Mouse (Mus musculus): ENCODE measurements around the gene Tnfrsf13b.
A peak's percentile ranks its signal among the peaks of the same experiment; 100 is the strongest.
"Not testable (repeated sequence)": the region's sequence is repeated elsewhere in the genome, so short reads cannot be mapped to it uniquely, and the experiment has no call there.

The Tnfrsf13b gene

GRCm38 (mm10) chr11:61127421-61128055 lies 983 bp downstream of the Tnfrsf13b start:
- DNase-seq (ENCODE audit: low spot score): no peak

DNA sequence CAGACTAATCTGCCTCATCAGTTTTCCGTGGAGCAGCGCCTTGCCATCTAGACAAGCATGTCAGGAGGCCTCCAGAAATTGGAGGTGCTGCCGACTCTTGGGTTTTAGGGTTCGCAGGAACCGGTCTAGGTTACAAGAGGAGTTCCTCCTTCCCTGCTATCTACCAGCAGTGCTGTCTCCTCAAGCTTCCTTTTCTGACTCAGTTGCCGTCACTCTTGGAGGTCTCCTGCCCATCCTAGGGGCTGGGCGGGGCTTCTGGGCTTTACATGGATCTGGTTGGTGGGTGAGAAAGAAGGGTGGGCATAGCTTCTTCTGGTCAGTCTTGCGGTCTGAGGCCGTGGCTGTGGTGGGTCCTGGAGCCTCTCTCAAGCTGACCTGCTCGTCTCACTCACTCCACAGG lies 2.8 kb downstream of the Tnfrsf13b start:
- DNase-seq (ENCODE audit: low spot score): no peak

GRCm38 (mm10) chr11:61130646-61131045 lies 4.1 kb downstream of the Tnfrsf13b start:
- not testable (repeated sequence) for DNase-seq (ENCODE audit: low spot score)

- no peak for DNase-seq (ENCODE audit: low spot score)
Measured at GRCm38 (mm10) chr11:61132943-61133342, 6.4 kb downstream of the Tnfrsf13b start.

DNA sequence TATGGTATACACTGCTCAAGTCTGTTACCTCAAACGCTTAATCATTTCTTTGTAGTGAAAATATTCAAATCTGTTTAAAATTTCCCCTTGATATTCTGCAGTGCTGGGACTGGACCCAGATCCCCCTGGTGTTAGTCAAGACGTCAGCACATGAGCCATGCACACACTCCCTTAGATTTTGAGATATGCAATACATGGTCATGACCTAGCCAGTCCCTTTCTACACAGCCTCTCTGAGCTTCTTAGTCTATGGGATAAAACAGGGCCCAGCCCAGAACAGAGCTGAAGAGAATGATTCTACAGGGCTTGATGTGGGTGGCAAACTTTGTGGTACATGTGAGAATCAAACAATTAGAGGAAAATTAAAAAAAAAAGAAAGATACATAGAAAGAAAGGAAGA lies 15.1 kb downstream of the Tnfrsf13b start:
- DNase-seq (ENCODE audit: low spot score): no peak

DNA sequence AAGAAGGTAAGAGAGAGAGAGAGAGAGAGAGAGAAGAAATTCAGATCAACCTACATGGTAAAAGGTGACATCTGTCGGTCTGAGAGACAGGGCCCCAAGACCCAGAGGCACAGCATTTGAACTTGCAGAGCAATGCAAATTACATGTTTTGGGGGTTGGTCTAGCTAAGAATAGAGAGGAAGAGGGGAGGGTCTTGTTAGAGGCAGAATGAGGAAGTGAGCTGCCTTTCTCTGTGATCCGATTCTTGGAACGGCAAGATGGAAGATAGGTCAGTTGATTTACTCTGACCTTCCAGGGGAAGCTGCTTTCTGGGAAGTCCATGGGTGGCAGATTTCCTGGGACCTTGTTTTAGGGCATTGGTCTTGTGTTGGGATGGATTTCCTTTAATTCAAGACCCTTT lies 15.7 kb downstream of the Tnfrsf13b start:
- no peak for DNase-seq (ENCODE audit: low spot score)

DNA sequence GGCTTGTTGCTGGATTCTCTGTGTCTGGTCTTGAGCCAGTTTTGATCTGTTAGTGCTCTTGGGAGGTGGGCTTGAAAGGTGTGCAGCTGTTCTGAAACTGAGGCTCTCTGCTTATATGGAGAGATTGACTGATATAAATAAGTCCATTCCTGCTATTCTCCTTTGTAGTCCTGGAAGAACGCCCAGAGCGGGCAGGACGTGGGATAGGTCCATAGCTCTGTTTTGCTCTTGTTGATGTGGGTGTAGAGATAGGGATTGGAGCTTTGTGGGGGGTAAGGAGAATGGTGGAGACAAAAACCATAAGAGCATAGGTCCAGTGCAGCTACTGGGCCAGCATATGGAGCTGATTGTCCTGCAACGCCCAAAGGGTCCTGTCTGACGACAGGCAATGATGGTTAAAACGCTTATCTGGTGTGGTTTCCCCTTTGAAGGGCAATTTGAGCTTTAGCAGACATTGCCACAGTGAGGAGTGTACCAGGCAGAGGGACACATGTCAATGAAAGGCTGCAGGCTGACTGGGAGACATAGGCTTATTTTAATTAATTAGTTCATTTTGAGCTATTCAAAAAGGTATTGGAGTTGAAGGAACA lies 16.5 kb downstream of the Tnfrsf13b start:
- DNase-seq (ENCODE audit: low spot score): no peak

DNA sequence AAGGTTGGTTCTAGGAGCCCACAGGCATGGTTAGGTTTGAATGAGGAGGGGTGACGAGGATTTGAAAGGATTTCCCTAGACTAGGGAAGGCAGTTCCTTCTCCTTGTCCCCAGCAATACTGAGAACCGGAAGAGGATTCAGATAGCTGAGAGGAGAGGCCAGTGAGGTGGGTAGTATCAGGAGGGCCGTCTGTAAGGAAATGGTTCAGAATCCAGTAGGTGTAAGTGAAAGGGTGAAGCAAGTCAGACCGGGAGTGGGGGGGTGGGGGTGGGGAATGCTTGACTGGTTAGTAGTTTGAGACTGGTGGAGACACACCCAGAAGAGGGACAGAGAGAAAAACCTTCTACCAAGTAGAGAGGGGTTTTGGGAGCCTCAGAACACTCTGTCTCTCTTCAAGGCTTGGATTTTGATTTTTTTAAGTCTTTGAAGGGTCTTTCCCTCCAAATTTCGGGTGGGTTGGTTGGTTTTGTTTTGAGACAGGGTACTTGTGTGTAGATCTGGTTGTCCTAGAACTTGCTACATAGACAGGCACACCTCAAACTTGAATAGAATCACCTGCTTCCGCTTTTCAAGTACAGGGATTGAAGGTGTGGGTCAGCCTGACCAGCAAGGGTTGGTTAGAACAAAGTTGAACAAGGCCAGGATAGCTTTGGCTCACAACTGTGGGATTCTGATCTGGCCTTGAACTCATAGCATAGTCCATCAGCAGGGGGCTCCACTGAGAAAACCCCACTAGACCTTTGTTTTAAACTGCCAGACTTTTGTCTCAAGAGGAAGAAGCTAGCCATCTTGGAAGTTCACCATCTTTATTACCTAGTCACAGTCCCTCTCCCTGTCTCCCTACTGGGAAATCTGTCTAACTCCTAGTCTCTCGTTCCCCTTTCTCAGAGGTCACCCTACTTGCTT lies 17.3 kb downstream of the Tnfrsf13b start:
- DNase-seq (ENCODE audit: low spot score): no peak

DNA sequence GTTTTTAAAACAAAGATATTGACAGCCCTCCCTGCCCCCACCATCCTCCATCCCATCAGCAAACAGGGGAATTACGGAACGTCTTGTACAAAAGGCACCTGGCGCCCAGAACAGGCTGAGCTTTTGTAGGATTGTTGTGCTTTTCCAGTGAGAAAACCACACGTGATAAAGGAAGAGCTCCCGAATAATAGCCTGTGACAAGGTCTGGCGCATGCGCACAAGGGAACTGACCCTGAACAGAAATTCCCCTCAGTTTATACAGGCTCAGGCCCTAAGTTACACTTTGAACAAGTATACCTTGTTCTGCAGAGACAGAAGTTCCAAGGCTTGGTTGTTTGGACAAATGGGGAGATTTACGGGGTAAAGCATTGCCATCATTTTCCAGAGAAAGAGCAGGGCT lies 19.0 kb downstream of the Tnfrsf13b start:
- DNase-seq (ENCODE audit: low spot score): no peak

- DNase-seq (ENCODE audit: low spot score): peak; percentile 47
Measured at GRCm38 (mm10) chr11:61146645-61147299, 20.2 kb downstream of the Tnfrsf13b start.

GRCm38 (mm10) chr11:61147300-61147683 lies 20.7 kb downstream of the Tnfrsf13b start:
- DNase-seq (ENCODE audit: low spot score): peak; percentile 14

- DNase-seq (ENCODE audit: low spot score): no peak
Measured at GRCm38 (mm10) chr11:61150233-61151001, 23.9 kb downstream of the Tnfrsf13b start.

GRCm38 (mm10) chr11:61155727-61156126 lies 29.2 kb downstream of the Tnfrsf13b start:
- peak; percentile 36 for DNase-seq (ENCODE audit: low spot score)

- DNase-seq (ENCODE audit: low spot score): no peak
Measured at GRCm38 (mm10) chr11:61158141-61158540, 31.6 kb downstream of the Tnfrsf13b start.

- DNase-seq (ENCODE audit: low spot score): no peak
Measured at GRCm38 (mm10) chr11:61159796-61160732, 33.5 kb downstream of the Tnfrsf13b start.

- no peak for DNase-seq (ENCODE audit: low spot score)
Measured at GRCm38 (mm10) chr11:61161121-61161520, 34.6 kb downstream of the Tnfrsf13b start.

GRCm38 (mm10) chr11:61162776-61163175 lies 36.2 kb downstream of the Tnfrsf13b start:
- DNase-seq (ENCODE audit: low spot score): no peak

DNA sequence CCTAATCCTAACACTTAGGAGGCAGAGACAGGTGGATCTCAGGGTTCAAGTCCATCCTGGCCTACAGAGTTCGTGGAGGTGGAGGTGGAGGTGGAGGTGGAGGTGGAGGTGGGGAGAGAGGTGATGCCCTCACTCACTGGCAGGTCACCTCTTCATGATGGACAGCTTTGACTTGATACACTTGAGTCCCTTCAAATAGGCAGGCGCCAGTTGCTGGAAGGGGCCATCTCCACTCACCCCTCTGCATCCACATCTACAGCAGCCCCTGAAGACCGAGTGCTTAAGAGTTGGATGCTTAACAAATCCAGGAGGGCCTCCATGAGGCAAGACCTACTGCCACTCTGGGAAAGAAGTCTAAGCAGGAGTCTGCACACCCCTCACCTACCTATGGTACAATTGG lies 36.8 kb downstream of the Tnfrsf13b start:
- no peak for DNase-seq (ENCODE audit: low spot score)

GRCm38 (mm10) chr11:61164366-61164765 lies 37.8 kb downstream of the Tnfrsf13b start:
- DNase-seq (ENCODE audit: low spot score): no peak

GRCm38 (mm10) chr11:61164881-61165280 lies 38.3 kb downstream of the Tnfrsf13b start:
- no peak for DNase-seq (ENCODE audit: low spot score)

GRCm38 (mm10) chr11:61170184-61170583 lies 43.6 kb downstream of the Tnfrsf13b start:
- no peak for DNase-seq (ENCODE audit: low spot score)
